9 mouse cellular contexts compared by ENCODE assay signal in the genomic region with DNA sequence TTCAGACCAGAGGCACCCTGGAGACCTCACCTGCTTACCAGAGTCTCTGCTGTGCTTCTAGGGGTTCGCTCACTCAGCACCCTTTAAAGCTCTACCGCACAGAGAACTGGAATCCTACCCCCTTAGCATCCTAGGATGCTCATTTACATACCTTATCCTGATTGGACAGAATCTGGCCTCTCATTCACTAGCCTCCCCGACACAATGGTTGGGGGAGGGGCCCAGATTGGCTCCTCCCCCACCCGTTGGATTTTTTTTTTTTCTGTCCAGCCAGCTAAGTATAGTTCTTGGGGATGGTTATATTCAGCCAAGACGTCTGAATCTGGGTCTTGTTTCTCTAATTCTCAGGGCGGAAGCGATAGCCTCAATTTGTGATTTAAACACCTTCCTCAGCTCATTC. TPM values are rescaled to one million over a fixed set of nuclear protein-coding genes. Genes with fewer than 3 reads are reported as not detected.
DNase-seq lines count a peak whose midpoint lies in the region; ATAC-seq lines count a peak whose summit lies in the region.
"Had no signal": no experiment of that assay in that cellular context is flagged by ENCODE, and none has a peak within 500 bp of the region (broad histone marks: within the 10 kb centered on the region; RNA-seq: fewer than 3 reads in every experiment).

Gene Ydjc, plus strand, starts transcription at position 283 of the 400 bp plus-strand sequence.

- 33% methylated on average over 7 of the region's 7 CpGs for WGBS in intestine, embryonic 16.5 days

- no peaks in the 10 kb centered on the region for H3K9me3 ChIP-seq in intestine, embryonic 16.5 days (ENCODE audit: control insufficient read depth, low read length)
- H3K9me3 ChIP-seq: heart, embryonic 15.5 days had no signal

- H3K27me3 ChIP-seq in intestine, embryonic 16.5 days (replicated peaks; ENCODE audit: control insufficient read depth, insufficient read depth, low read length), result no peaks in the 10 kb centered on the region

- H3K27ac ChIP-seq in intestine, embryonic 16.5 days (ENCODE audit: low read length), result no peak within 1 kb of the TSS
- H3K27ac ChIP-seq: heart, embryonic 15.5 days had no signal

- no peaks in the 10 kb centered on the region for H3K36me3 ChIP-seq in intestine, embryonic 16.5 days (ENCODE audit: control insufficient read depth, insufficient read depth, low read length)
- H3K36me3 ChIP-seq: heart, embryonic 15.5 days had no signal

- H3K4me1 ChIP-seq in intestine, embryonic 16.5 days (ENCODE audit: control insufficient read depth, insufficient read depth, low read length), result peaks cover 11% of the 10 kb centered on the region

- no peak within 1 kb of the TSS for H3K9ac ChIP-seq in intestine, embryonic 16.5 days (ENCODE audit: low read depth, low read length)
- H3K9ac ChIP-seq: heart, embryonic 15.5 days had no signal

- ATAC-seq in common myeloid progenitor, adult 5-6 weeks (replicated peaks; ENCODE audit: low read depth, poor library complexity, severe bottlenecking), result peak; percentile 52
- no peak for ATAC-seq in intestine, embryonic 16.5 days

- H3K4me3 ChIP-seq in intestine, embryonic 16.5 days (ENCODE audit: low read length), result no peak within 1 kb of the TSS
- H3K4me3 ChIP-seq: heart, embryonic 15.5 days had no signal

- H3K4me2 ChIP-seq in intestine, embryonic 16.5 days (ENCODE audit: low read depth, low read length), result no peak within 1 kb of the TSS
- H3K4me2 ChIP-seq: heart, embryonic 15.5 days had no signal

- DNase-seq in layer of hippocampus, adult 18-20 months (ENCODE audit: low spot score in 2 of 2), result no peak
- DNase-seq in layer of hippocampus, adult 9-10 months (ENCODE audit: low spot score), result no peak
- DNase-seq in naive thymus-derived CD4-positive, alpha-beta T cell, adult 2 months (ENCODE audit: low read depth), result peak; percentile 20
- no peak for DNase-seq in adrenal gland, adult 18-20 months (ENCODE audit: low spot score in 2 of 2)
- DNase-seq in adrenal gland, adult 2 months, result no peak
- DNase-seq in thymus, postnatal 36 days, result no peak

RNA-seq across cellular contexts. Expression of gene Ydjc, which starts in this region (rescaled TPM):
- total RNA-seq in layer of hippocampus, adult 18-20 months (2021), result 10 to 100 TPM; 24.2 to 26.5 TPM
- total RNA-seq in common myeloid progenitor, adult 5-6 weeks (2017), result 14.3 and 25.8 TPM in 2 replicates
- 41.0 and 41.5 TPM in 2 replicates for polyA plus RNA-seq in intestine, embryonic 16.5 days (2015; fragmentation: Nextera tagmentation; extraction: Ambion mirVana)
- total RNA-seq in adrenal gland, adult 18-20 months (2021), result 1 to 10 TPM; 2.4 to 6.4 TPM
- 1 to 10 TPM; 4.9 to 6.5 TPM for total RNA-seq in adrenal gland, adult 2 months (2021)
- 28.2 and 39.2 TPM in 2 replicates for polyA plus RNA-seq in adrenal gland, adult 2 months (2012; rRNA removed)
